Mouse (Mus musculus): ENCODE data around the gene Ophn1. TPM values are rescaled to one million over a fixed set of nuclear protein-coding genes. Genes with fewer than 3 reads are reported as not detected.

Gene Ophn1
- polyA plus RNA-seq, 1 experiment from 2014 or later, result 10.9 TPM

DNA sequence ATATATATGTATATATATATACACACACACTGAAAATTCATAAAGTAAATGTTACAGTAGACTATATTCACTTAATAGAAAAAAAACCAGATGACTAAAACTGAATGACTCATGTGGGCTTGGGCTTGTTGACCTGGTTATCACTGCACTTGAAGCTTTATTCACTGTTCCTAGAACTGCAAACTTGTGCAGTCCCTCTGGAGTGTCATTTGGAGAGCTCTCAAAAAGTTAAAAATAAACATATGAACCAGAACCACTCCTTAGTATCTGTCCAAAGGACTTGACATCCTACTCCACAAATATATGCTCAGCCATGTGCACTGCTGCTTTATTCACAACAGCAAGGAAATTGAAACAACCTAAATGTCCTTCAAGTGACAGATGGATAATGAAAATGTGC lies 219.8 kb downstream of the Ophn1 start:
- ATAC-seq (replicated peaks; ENCODE audit: low FRiP score, low read depth) (no peak), DNase-seq (ENCODE audit: low spot score) (no peak)
- no peak overlapping the region for H3K4me3 ChIP-seq (replicated peaks; ENCODE audit: low read depth, low read length)
- H3K4me1 ChIP-seq (replicated peaks; ENCODE audit: insufficient read depth, low read length), result no peaks in the 10 kb centered on the region
- no peak overlapping the region for H3K4me2 ChIP-seq (ENCODE audit: low read length)
- no peak for TF ChIP-seq CTCF (IDR thresholded peaks at IDR 0.05; ENCODE audit: low read depth)
- no peaks in the 10 kb centered on the region for H3K27me3 ChIP-seq (ENCODE audit: insufficient read depth, low read length)
- H3K9me3 ChIP-seq (replicated peaks; ENCODE audit: low read length), result no peaks in the 10 kb centered on the region
- H3K36me3 ChIP-seq (ENCODE audit: insufficient read depth, low read length), result no peaks in the 10 kb centered on the region
- H3K27ac ChIP-seq, result no peak overlapping the region
- no peak overlapping the region for H3K9ac ChIP-seq (ENCODE audit: low read depth, low read length)

DNA sequence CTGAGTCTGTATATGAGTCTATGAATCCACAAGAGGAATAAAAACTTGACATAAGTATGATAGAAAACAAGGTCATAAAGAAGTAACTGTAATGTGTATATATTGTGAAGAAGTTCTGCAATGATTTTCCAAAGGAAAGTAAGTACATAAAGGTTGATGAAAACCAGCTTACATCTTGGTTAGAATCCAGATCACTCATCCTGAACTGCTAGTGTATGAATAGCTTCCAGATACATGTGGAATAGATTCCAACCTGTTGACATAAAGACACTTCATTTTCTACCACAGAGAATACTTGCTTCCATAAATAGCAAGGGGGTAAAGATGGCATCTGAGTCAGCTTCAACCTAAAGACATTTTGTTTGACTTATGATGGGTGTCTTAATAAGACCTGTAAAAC lies 239.4 kb downstream of the Ophn1 start:
- no peaks in the 10 kb centered on the region for H3K36me3 ChIP-seq (ENCODE audit: insufficient read depth, low read length)
- DNase-seq (ENCODE audit: low spot score) (no peak), ATAC-seq (replicated peaks; ENCODE audit: low FRiP score, low read depth) (no peak)
- no peaks in the 10 kb centered on the region for H3K9me3 ChIP-seq (replicated peaks; ENCODE audit: low read length)
- no peak overlapping the region for H3K27ac ChIP-seq
- H3K4me3 ChIP-seq (replicated peaks; ENCODE audit: low read depth, low read length), result no peak overlapping the region
- TF ChIP-seq CTCF (IDR thresholded peaks at IDR 0.05; ENCODE audit: low read depth), result no peak
- H3K4me2 ChIP-seq (ENCODE audit: low read length), result no peak overlapping the region
- no peaks in the 10 kb centered on the region for H3K27me3 ChIP-seq (ENCODE audit: insufficient read depth, low read length)
- H3K9ac ChIP-seq (ENCODE audit: low read depth, low read length), result no peak overlapping the region
- no peaks in the 10 kb centered on the region for H3K4me1 ChIP-seq (replicated peaks; ENCODE audit: insufficient read depth, low read length)

- no peak for DNase-seq (ENCODE audit: low spot score)
- WGBS, result 86% methylated on average over 3 of the region's 3 CpGs
- H3K9ac ChIP-seq (ENCODE audit: low read depth, low read length), result no peak overlapping the region
- H3K27ac ChIP-seq, result no peak overlapping the region
- H3K4me3 ChIP-seq (replicated peaks; ENCODE audit: low read depth, low read length), result no peak overlapping the region
- no peaks in the 10 kb centered on the region for H3K27me3 ChIP-seq (ENCODE audit: insufficient read depth, low read length)
- no peak overlapping the region for H3K4me2 ChIP-seq (ENCODE audit: low read length)
- no peaks in the 10 kb centered on the region for H3K9me3 ChIP-seq (replicated peaks; ENCODE audit: low read length)
- TF ChIP-seq CTCF (IDR thresholded peaks at IDR 0.05; ENCODE audit: low read depth), result no peak
- H3K4me1 ChIP-seq (replicated peaks; ENCODE audit: insufficient read depth, low read length), result no peaks in the 10 kb centered on the region
- no peaks in the 10 kb centered on the region for H3K36me3 ChIP-seq (ENCODE audit: insufficient read depth, low read length)
- no peak for ATAC-seq (replicated peaks; ENCODE audit: low FRiP score, low read depth)
Observed at GRCm38 (mm10) chrX:98628666-98629404, 262.0 kb downstream of the Ophn1 start.

DNA sequence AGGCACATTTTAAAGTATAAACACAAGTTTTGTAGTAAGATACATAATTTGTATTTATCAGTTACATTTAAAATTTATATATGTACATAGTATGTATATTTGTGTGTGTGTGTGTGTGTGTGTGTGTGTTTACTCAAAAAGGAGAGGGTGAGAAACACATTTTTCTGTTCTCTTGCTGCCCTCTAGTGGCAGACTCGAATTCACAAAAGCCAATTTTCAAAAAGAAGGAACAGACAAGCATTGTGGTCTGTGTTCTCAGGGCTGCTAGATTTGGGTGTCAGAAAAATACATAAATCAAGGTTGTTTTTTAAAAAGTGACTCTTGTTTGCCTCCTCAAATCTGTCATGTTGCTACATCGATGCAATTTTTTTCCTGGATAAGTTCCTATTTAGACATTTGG lies 272.0 kb downstream of the Ophn1 start:
- WGBS, result 2% methylated on average over 2 of the region's 2 CpGs
- DNase-seq (ENCODE audit: low spot score), result peak; percentile 42

DNA sequence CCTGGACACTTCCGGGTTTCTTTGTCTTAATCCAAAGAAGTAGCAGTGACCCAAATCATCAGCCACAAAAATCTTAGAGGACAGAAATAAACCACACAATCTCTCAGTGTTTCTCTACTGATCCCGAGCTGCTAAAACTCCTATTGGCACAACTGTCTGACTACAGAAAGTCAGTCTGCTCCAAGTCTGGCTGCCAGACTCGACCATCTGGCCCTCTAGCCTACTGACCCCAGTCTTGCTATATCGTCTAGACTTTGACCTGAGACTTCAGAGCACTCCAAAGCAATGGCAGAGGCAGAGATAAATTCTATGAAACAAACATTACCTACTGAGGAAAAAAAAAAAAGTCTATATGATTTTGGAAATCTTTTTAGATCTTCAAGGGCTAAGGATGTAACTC lies 273.4 kb downstream of the Ophn1 start:
- Histone ChIP-seq H3K4me3 (replicated peaks; ENCODE audit: low read depth, low read length) (no peak overlapping the region), H3K4me2 (ENCODE audit: low read length) (no peak overlapping the region), H3K36me3 (ENCODE audit: insufficient read depth, low read length) (no peaks in the 10 kb centered on the region), H3K27me3 (ENCODE audit: insufficient read depth, low read length) (no peaks in the 10 kb centered on the region), H3K9me3 (replicated peaks; ENCODE audit: low read length) (no peaks in the 10 kb centered on the region), H3K4me1 (replicated peaks; ENCODE audit: insufficient read depth, low read length) (no peaks in the 10 kb centered on the region), H3K9ac (ENCODE audit: low read depth, low read length) (no peak overlapping the region), H3K27ac (no peak overlapping the region)
- ATAC-seq (replicated peaks; ENCODE audit: low FRiP score, low read depth), result no peak
- WGBS, result 61% methylated on average over 4 of the region's 4 CpGs
- DNase-seq (ENCODE audit: low spot score), result no peak
- no peak for TF ChIP-seq CTCF (IDR thresholded peaks at IDR 0.05; ENCODE audit: low read depth)

More for the DNA sequence above, 272.0 kb downstream of the Ophn1 start:
- Histone ChIP-seq H3K27me3 (ENCODE audit: insufficient read depth, low read length) (no peaks in the 10 kb centered on the region), H3K4me2 (ENCODE audit: low read length) (no peak overlapping the region), H3K4me3 (replicated peaks; ENCODE audit: low read depth, low read length) (no peak overlapping the region), H3K4me1 (replicated peaks; ENCODE audit: insufficient read depth, low read length) (no peaks in the 10 kb centered on the region), H3K9ac (ENCODE audit: low read depth, low read length) (no peak overlapping the region), H3K9me3 (replicated peaks; ENCODE audit: low read length) (no peaks in the 10 kb centered on the region), H3K27ac (no peak overlapping the region), H3K36me3 (ENCODE audit: insufficient read depth, low read length) (no peaks in the 10 kb centered on the region)
- peak; percentile 67 for TF ChIP-seq CTCF (IDR thresholded peaks at IDR 0.05; ENCODE audit: low read depth)
- ATAC-seq (replicated peaks; ENCODE audit: low FRiP score, low read depth), result no peak

DNA sequence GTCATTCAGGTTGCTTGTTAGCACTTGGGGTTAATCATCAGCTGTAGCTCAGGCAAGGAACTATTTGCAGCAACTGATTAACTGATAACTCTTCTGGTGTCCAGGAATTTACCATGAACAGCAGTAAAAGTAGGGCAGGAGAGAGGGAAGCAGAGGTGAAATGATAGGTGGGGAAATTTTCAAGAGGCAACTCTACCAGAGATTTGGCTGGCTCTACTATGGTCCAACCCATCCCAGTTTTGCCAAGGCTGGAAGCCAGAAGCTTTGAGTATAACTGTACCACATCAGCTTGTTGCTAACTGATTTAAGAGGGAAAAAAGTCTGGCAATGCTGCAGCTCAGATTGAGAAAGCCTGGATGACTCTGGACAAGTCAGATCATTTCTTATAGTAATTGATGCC lies 316.6 kb downstream of the Ophn1 start:
- ATAC-seq (replicated peaks; ENCODE audit: low FRiP score, low read depth), result no peak
- no peaks in the 10 kb centered on the region for H3K36me3 ChIP-seq (ENCODE audit: insufficient read depth, low read length)
- H3K4me3 ChIP-seq (replicated peaks; ENCODE audit: low read depth, low read length), result no peak overlapping the region

GRCm38 (mm10) chrX:98546458-98546857 lies 344.4 kb downstream of the Ophn1 start:
- ATAC-seq (replicated peaks; ENCODE audit: low FRiP score, low read depth) (no peak), DNase-seq (ENCODE audit: low spot score) (no peak)
- Histone ChIP-seq H3K36me3 (ENCODE audit: insufficient read depth, low read length) (no peaks in the 10 kb centered on the region), H3K9me3 (replicated peaks; ENCODE audit: low read length) (no peaks in the 10 kb centered on the region), H3K4me2 (ENCODE audit: low read length) (no peak overlapping the region), H3K4me1 (replicated peaks; ENCODE audit: insufficient read depth, low read length) (no peaks in the 10 kb centered on the region), H3K9ac (ENCODE audit: low read depth, low read length) (no peak overlapping the region), H3K27me3 (ENCODE audit: insufficient read depth, low read length) (no peaks in the 10 kb centered on the region), H3K4me3 (replicated peaks; ENCODE audit: low read depth, low read length) (no peak overlapping the region), H3K27ac (no peak overlapping the region)
- TF ChIP-seq CTCF (IDR thresholded peaks at IDR 0.05; ENCODE audit: low read depth), result no peak
- 80% methylated on average over 1 of the region's 1 CpGs for WGBS

More for the DNA sequence above, 316.6 kb downstream of the Ophn1 start:
- Histone ChIP-seq H3K4me2 (ENCODE audit: low read length) (no peak overlapping the region), H3K27ac (no peak overlapping the region), H3K27me3 (ENCODE audit: insufficient read depth, low read length) (no peaks in the 10 kb centered on the region), H3K9ac (ENCODE audit: low read depth, low read length) (no peak overlapping the region), H3K9me3 (replicated peaks; ENCODE audit: low read length) (no peaks in the 10 kb centered on the region), H3K4me1 (replicated peaks; ENCODE audit: insufficient read depth, low read length) (no peaks in the 10 kb centered on the region)
- TF ChIP-seq CTCF (IDR thresholded peaks at IDR 0.05; ENCODE audit: low read depth), result no peak
- DNase-seq (ENCODE audit: low spot score), result no peak

All from kidney, postnatal 0 days (tissue).